ENCODE assay signal across 7 mouse cellular contexts in genomic region chrX:103185781-103186430, GRCm38 (mm10). TPM values are rescaled to one million over a fixed set of nuclear protein-coding genes. Genes with fewer than 3 reads are reported as not detected.
DNase-seq lines count a peak whose midpoint lies in the region; ATAC-seq lines count a peak whose summit lies in the region.

No protein-coding gene starts in this region.

- ATAC-seq in embryonic facial prominence, embryonic 15.5 days (ENCODE audit: insufficient number of reproducible peaks, low FRiP score, low TSS enrichment, low read depth) = no peak
- ATAC-seq in intestine, embryonic 16.5 days = no peak
- ATAC-seq in neural tube, embryonic 14.5 days (ENCODE audit: low read depth) = peak; percentile 53

- peak; percentile 7 to 43 for DNase-seq in left cerebral cortex, adult 8-10 months (ENCODE audit: low spot score in 2 of 2)
- no peak for DNase-seq in left cerebral cortex, postnatal 14 days (ENCODE audit: low spot score in 2 of 2)
- no peak for DNase-seq in cerebellum, postnatal 4 days (ENCODE audit: low spot score in 2 of 2)
- DNase-seq in layer of hippocampus, adult 9-10 months (ENCODE audit: low spot score) = no peak

- intact Hi-C loops in left cerebral cortex, postnatal 14 days (cut with DNase I) = loop anchor here (10.0 kb wide), 1 partner anchor 231 kb away; no protein-coding TSS in a partner anchor

- H3K4me2 ChIP-seq in embryonic facial prominence, embryonic 15.5 days (replicated peaks) = peak overlapping the region; percentile 51
- H3K4me2 ChIP-seq in intestine, embryonic 16.5 days (ENCODE audit: low read depth, low read length) = peak overlapping the region; percentile 56
- peak overlapping the region; percentile 42 for H3K4me2 ChIP-seq in neural tube, embryonic 14.5 days (ENCODE audit: low read depth, low read length)

- no peaks in the 10 kb centered on the region for H3K9me3 ChIP-seq in embryonic facial prominence, embryonic 15.5 days (replicated peaks)
- H3K9me3 ChIP-seq in intestine, embryonic 16.5 days (ENCODE audit: control insufficient read depth, low read length) = no peaks in the 10 kb centered on the region
- no peaks in the 10 kb centered on the region for H3K9me3 ChIP-seq in neural tube, embryonic 14.5 days (ENCODE audit: control insufficient read depth, low read length)

- WGBS in embryonic facial prominence, embryonic 15.5 days = 19% methylated on average over 20 of the region's 20 CpGs
- 12% methylated on average over 20 of the region's 20 CpGs for WGBS in intestine, embryonic 16.5 days
- 15% methylated on average over 20 of the region's 20 CpGs for WGBS in neural tube, embryonic 14.5 days

- no peaks in the 10 kb centered on the region for H3K36me3 ChIP-seq in embryonic facial prominence, embryonic 15.5 days
- no peaks in the 10 kb centered on the region for H3K36me3 ChIP-seq in intestine, embryonic 16.5 days (ENCODE audit: control insufficient read depth, insufficient read depth, low read length)
- no peaks in the 10 kb centered on the region for H3K36me3 ChIP-seq in neural tube, embryonic 14.5 days (ENCODE audit: control insufficient read depth, insufficient read depth, low read length)

- H3K27ac ChIP-seq in embryonic facial prominence, embryonic 15.5 days (replicated peaks) = no peak overlapping the region
- H3K27ac ChIP-seq in intestine, embryonic 16.5 days (ENCODE audit: low read length) = no peak overlapping the region
- peak overlapping the region; percentile 91 for H3K27ac ChIP-seq in neural tube, embryonic 14.5 days (ENCODE audit: low read depth, low read length)

- no peak overlapping the region; the same call in 1 of the 2 replicates for H3K9ac ChIP-seq in embryonic facial prominence, embryonic 15.5 days
- H3K9ac ChIP-seq in intestine, embryonic 16.5 days (ENCODE audit: low read depth, low read length) = no peak overlapping the region
- H3K9ac ChIP-seq in neural tube, embryonic 14.5 days (replicated peaks; ENCODE audit: low read depth, low read length) = peak overlapping the region; percentile 69

- peak overlapping the region; percentile 40 for H3K4me3 ChIP-seq in embryonic facial prominence, embryonic 15.5 days (replicated peaks)
- H3K4me3 ChIP-seq in intestine, embryonic 16.5 days (ENCODE audit: low read length) = peak overlapping the region; percentile 46
- peak overlapping the region; percentile 48 for H3K4me3 ChIP-seq in neural tube, embryonic 14.5 days (ENCODE audit: low read depth, low read length)

- no peaks in the 10 kb centered on the region for H3K4me1 ChIP-seq in embryonic facial prominence, embryonic 15.5 days
- no peaks in the 10 kb centered on the region for H3K4me1 ChIP-seq in intestine, embryonic 16.5 days (ENCODE audit: control insufficient read depth, insufficient read depth, low read length)
- H3K4me1 ChIP-seq in neural tube, embryonic 14.5 days (ENCODE audit: control insufficient read depth, insufficient read depth, low read length) = no peaks in the 10 kb centered on the region

- peaks cover 25% of the 10 kb centered on the region for H3K27me3 ChIP-seq in embryonic facial prominence, embryonic 15.5 days
- H3K27me3 ChIP-seq in intestine, embryonic 16.5 days (replicated peaks; ENCODE audit: control insufficient read depth, insufficient read depth, low read length) = peaks cover 23% of the 10 kb centered on the region
- H3K27me3 ChIP-seq in neural tube, embryonic 14.5 days (ENCODE audit: control insufficient read depth, insufficient read depth, low read length) = no peaks in the 10 kb centered on the region; the same call in 1 of the 2 replicates

RNA-seq across cellular contexts. Expression of gene Nap1l2, which starts 0.5 kb away (rescaled TPM):
- 100 to 1,000 TPM in 3 of 4 experiments, 10 to 100 TPM in 1; 89.5 to 113 (median 106) TPM for total RNA-seq in left cerebral cortex, adult 8-10 months (2022)
- 10 to 100 TPM; 86.5 to 95.3 TPM for total RNA-seq in left cerebral cortex, postnatal 14 days (2021)
- 1.4 and 1.6 TPM in 2 replicates for polyA plus RNA-seq in embryonic facial prominence, embryonic 15.5 days (2015; fragmentation: Nextera tagmentation; extraction: Ambion mirVana)
- polyA plus RNA-seq in intestine, embryonic 16.5 days (2015; fragmentation: Nextera tagmentation; extraction: Ambion mirVana) = 1.9 and 2.3 TPM in 2 replicates
- 112 and 116 TPM in 2 replicates for polyA plus RNA-seq in neural tube, embryonic 14.5 days (2014; fragmentation: Nextera tagmentation; extraction: Ambion mirVana)

Comparison
In these comparisons a context has a peak if more than half of its experiments do, and no peak if none do; other contexts are left out.
1. DNase-seq: peak in left cerebral cortex, adult 8-10 months (2 of 2); none in left cerebral cortex, postnatal 14 days (0 of 2), cerebellum, postnatal 4 days (0 of 2) and layer of hippocampus, adult 9-10 months (single experiment).
2. RNA of gene Nap1l2, which starts 0.5 kb away (polyA plus RNA-seq): 112 to 116 TPM in neural tube, embryonic 14.5 days; 1.9 to 2.3 TPM in intestine, embryonic 16.5 days and 1.4 to 1.6 TPM in embryonic facial prominence, embryonic 15.5 days; every median in the first group is over 10 times any median in the second.
3. Peak in every context shown above with its lines, with median percentiles within 50 percentile points of each other: H3K4me2 ChIP-seq and H3K4me3 ChIP-seq.